Mouse (Mus musculus): ENCODE results near the gene Acaca.
A peak's percentile ranks its signal among the peaks of the same experiment; 100 is the strongest.
"Not testable (repeated sequence)": the region's sequence is repeated elsewhere in the genome, so short reads cannot be mapped to it uniquely, and the experiment has no call there.

Acaca gene

GRCm38 (mm10) chr11:84383891-84384290 lies 254.4 kb downstream of the Acaca start:
- Histone ChIP-seq H3K9me3 (ENCODE audit: low read length) (no peaks in the 10 kb centered on the region), H3K36me3 (ENCODE audit: insufficient read depth, low read length) (peaks cover 35% of the 10 kb centered on the region), H3K4me1 (replicated peaks; ENCODE audit: low read depth, low read length) (no peaks in the 10 kb centered on the region), H3K27me3 (ENCODE audit: insufficient read depth, low read length) (no peaks in the 10 kb centered on the region), H3K4me3 (replicated peaks; ENCODE audit: low read length) (no peak overlapping the region)
- TF ChIP-seq CTCF (conservative IDR thresholded peaks at IDR 0.05; ENCODE audit: low read length) = no peak
- TF ChIP-seq NANOG (IDR thresholded peaks at IDR 0.05; ENCODE audit: borderline replicate concordance, low read length) = no peak
- no peak for TF ChIP-seq POU5F1 (IDR thresholded peaks at IDR 0.05; ENCODE audit: borderline replicate concordance, low read length)

- Histone ChIP-seq H3K36me3 (ENCODE audit: insufficient read depth, low read length) (peaks cover 57% of the 10 kb centered on the region), H3K9me3 (ENCODE audit: low read length) (no peaks in the 10 kb centered on the region), H3K27me3 (ENCODE audit: insufficient read depth, low read length) (no peaks in the 10 kb centered on the region), H3K4me3 (replicated peaks; ENCODE audit: low read length) (no peak overlapping the region), H3K4me1 (replicated peaks; ENCODE audit: low read depth, low read length) (no peaks in the 10 kb centered on the region)
- TF ChIP-seq NANOG (IDR thresholded peaks at IDR 0.05; ENCODE audit: borderline replicate concordance, low read length) (no peak), POU5F1 (IDR thresholded peaks at IDR 0.05; ENCODE audit: borderline replicate concordance, low read length) (no peak), CTCF (conservative IDR thresholded peaks at IDR 0.05; ENCODE audit: low read length) (no peak)
Observed at GRCm38 (mm10) chr11:84389332-84389731, 259.9 kb downstream of the Acaca start.

- Histone ChIP-seq H3K4me1 (replicated peaks; ENCODE audit: low read depth, low read length) (no peaks in the 10 kb centered on the region), H3K4me3 (replicated peaks; ENCODE audit: low read length) (no peak overlapping the region), H3K36me3 (ENCODE audit: insufficient read depth, low read length) (peaks cover 59% of the 10 kb centered on the region), H3K27me3 (ENCODE audit: insufficient read depth, low read length) (no peaks in the 10 kb centered on the region), H3K9me3 (ENCODE audit: low read length) (no peaks in the 10 kb centered on the region)
- TF ChIP-seq POU5F1 (IDR thresholded peaks at IDR 0.05; ENCODE audit: borderline replicate concordance, low read length) (no peak), CTCF (conservative IDR thresholded peaks at IDR 0.05; ENCODE audit: low read length) (no peak), NANOG (IDR thresholded peaks at IDR 0.05; ENCODE audit: borderline replicate concordance, low read length) (no peak)
Observed at GRCm38 (mm10) chr11:84391126-84391525, 261.7 kb downstream of the Acaca start.

- TF ChIP-seq CTCF (conservative IDR thresholded peaks at IDR 0.05; ENCODE audit: low read length) = peak; percentile 29
- not testable (repeated sequence) for H3K4me3 ChIP-seq (replicated peaks; ENCODE audit: low read length); H3K27me3 ChIP-seq (ENCODE audit: insufficient read depth, low read length); H3K9me3 ChIP-seq (ENCODE audit: low read length); H3K4me1 ChIP-seq (replicated peaks; ENCODE audit: low read depth, low read length)
- H3K36me3 ChIP-seq (ENCODE audit: insufficient read depth, low read length) = peaks cover 65% of the 10 kb centered on the region
Observed at GRCm38 (mm10) chr11:84392066-84392465, 262.6 kb downstream of the Acaca start.

GRCm38 (mm10) chr11:84393571-84393970 lies 264.1 kb downstream of the Acaca start:
- Histone ChIP-seq H3K9me3 (ENCODE audit: low read length) (no peaks in the 10 kb centered on the region), H3K27me3 (ENCODE audit: insufficient read depth, low read length) (no peaks in the 10 kb centered on the region), H3K4me3 (replicated peaks; ENCODE audit: low read length) (no peak overlapping the region), H3K4me1 (replicated peaks; ENCODE audit: low read depth, low read length) (no peaks in the 10 kb centered on the region), H3K36me3 (ENCODE audit: insufficient read depth, low read length) (peaks cover 71% of the 10 kb centered on the region)
- no peak for TF ChIP-seq NANOG (IDR thresholded peaks at IDR 0.05; ENCODE audit: borderline replicate concordance, low read length)

- H3K4me3 ChIP-seq (replicated peaks; ENCODE audit: low read length) = no peak overlapping the region
- no peaks in the 10 kb centered on the region for H3K4me1 ChIP-seq (replicated peaks; ENCODE audit: low read depth, low read length)
- no peaks in the 10 kb centered on the region for H3K27me3 ChIP-seq (ENCODE audit: insufficient read depth, low read length)
- no peaks in the 10 kb centered on the region for H3K9me3 ChIP-seq (ENCODE audit: low read length)
- TF ChIP-seq NANOG (IDR thresholded peaks at IDR 0.05; ENCODE audit: borderline replicate concordance, low read length) = no peak
- no peak for TF ChIP-seq CTCF (conservative IDR thresholded peaks at IDR 0.05; ENCODE audit: low read length)
- TF ChIP-seq POU5F1 (IDR thresholded peaks at IDR 0.05; ENCODE audit: borderline replicate concordance, low read length) = no peak
- H3K36me3 ChIP-seq (ENCODE audit: insufficient read depth, low read length) = peaks cover 73% of the 10 kb centered on the region
Observed at GRCm38 (mm10) chr11:84395010-84395409, 265.5 kb downstream of the Acaca start.

GRCm38 (mm10) chr11:84406733-84407132 lies 277.3 kb downstream of the Acaca start:
- H3K36me3 ChIP-seq (ENCODE audit: insufficient read depth, low read length) = peaks cover 3% of the 10 kb centered on the region; the same call in 1 of the 2 replicates
- peaks cover 15% of the 10 kb centered on the region for H3K4me1 ChIP-seq (replicated peaks; ENCODE audit: low read depth, low read length)
- H3K27me3 ChIP-seq (ENCODE audit: insufficient read depth, low read length) = no peaks in the 10 kb centered on the region
- TF ChIP-seq NANOG (IDR thresholded peaks at IDR 0.05; ENCODE audit: borderline replicate concordance, low read length) (no peak), CTCF (conservative IDR thresholded peaks at IDR 0.05; ENCODE audit: low read length) (peak; percentile 51)
- H3K9me3 ChIP-seq (ENCODE audit: low read length) = peaks cover 5% of the 10 kb centered on the region
- no peak overlapping the region for H3K4me3 ChIP-seq (replicated peaks; ENCODE audit: low read length)

GRCm38 (mm10) chr11:84410383-84410782 lies 280.9 kb downstream of the Acaca start:
- Histone ChIP-seq H3K36me3 (ENCODE audit: insufficient read depth, low read length) (no peaks in the 10 kb centered on the region), H3K4me1 (replicated peaks; ENCODE audit: low read depth, low read length) (peaks cover 37% of the 10 kb centered on the region), H3K27me3 (ENCODE audit: insufficient read depth, low read length) (0 out of 2 replicates have a peak, but pooled peaks cover 8% of the 10 kb centered on the region), H3K4me3 (replicated peaks; ENCODE audit: low read length) (no peak overlapping the region), H3K9me3 (ENCODE audit: low read length) (peaks cover 5% of the 10 kb centered on the region)
- no peak for TF ChIP-seq NANOG (IDR thresholded peaks at IDR 0.05; ENCODE audit: borderline replicate concordance, low read length)
- no peak for TF ChIP-seq CTCF (conservative IDR thresholded peaks at IDR 0.05; ENCODE audit: low read length)
- TF ChIP-seq POU5F1 (IDR thresholded peaks at IDR 0.05; ENCODE audit: borderline replicate concordance, low read length) = no peak

GRCm38 (mm10) chr11:84410879-84411641 lies 281.6 kb downstream of the Acaca start:
- Histone ChIP-seq H3K27me3 (ENCODE audit: insufficient read depth, low read length) (0 out of 2 replicates have a peak, but pooled peaks cover 8% of the 10 kb centered on the region), H3K9me3 (ENCODE audit: low read length) (peaks cover 5% of the 10 kb centered on the region), H3K36me3 (ENCODE audit: insufficient read depth, low read length) (no peaks in the 10 kb centered on the region), H3K4me1 (replicated peaks; ENCODE audit: low read depth, low read length) (peaks cover 38% of the 10 kb centered on the region), H3K4me3 (replicated peaks; ENCODE audit: low read length) (no peak overlapping the region)
- TF ChIP-seq NANOG (IDR thresholded peaks at IDR 0.05; ENCODE audit: borderline replicate concordance, low read length) (no peak), CTCF (conservative IDR thresholded peaks at IDR 0.05; ENCODE audit: low read length) (no peak), POU5F1 (IDR thresholded peaks at IDR 0.05; ENCODE audit: borderline replicate concordance, low read length) (no peak)

Measured in E14TG2a.4 (cell line).